Mouse (Mus musculus) liver, embryonic 14.5 days (tissue): ENCODE data around the gene Fgfr2. TPM values are rescaled to one million over a fixed set of nuclear protein-coding genes. Genes with fewer than 3 reads are reported as not detected.

Experiments
- ATAC-seq: fragments of 200-750 bp; cut with Nextera tagmentation; 2 replicates; pipeline ENCODE4 v1.8.0; 2017; ENCODE audit warnings: moderate number of reproducible peaks, mild to moderate bottlenecking, moderate library complexity; ENCODE audit not compliant: insufficient read depth
- DNase-seq, 3 experiments: peaks; one replicate each; pipeline ENCODE4 v3.0.0-alpha.2; 2012 to 2013; ENCODE audit warnings: low read depth in 3 of 3, low spot score in 3 of 3
- H3K27ac ChIP-seq: fragments of 300-500 bp; sonication (generic); 2 replicates; pipeline ENCODE4 v1.5.1; 2014; ENCODE audit warnings: moderate library complexity, mild to moderate bottlenecking, control low read depth, inconsistent platforms
- H3K27me3 ChIP-seq: fragments of 300-500 bp; sonication (generic); 2 replicates; pipeline ENCODE4 v1.6.1; 2014; ENCODE audit warnings: mild to moderate bottlenecking, low read length, moderate library complexity; ENCODE audit not compliant: control insufficient read depth, insufficient read depth
- H3K36me3 ChIP-seq: fragments of 300-500 bp; sonication (generic); replicated peaks from 2 replicates; pipeline ENCODE4 v1.6.1; 2014; ENCODE audit warnings: low read depth; ENCODE audit not compliant: control insufficient read depth, insufficient read depth
- H3K4me1 ChIP-seq, 2 experiments: fragments of 200-500 bp in 1 of 2; fragments of 300-500 bp in 1 of 2; sonication (generic) in 1 of 2; replicated peaks; 2 replicates each; pipeline ENCODE4 v1.6.1; 2012 to 2014; ENCODE audit warnings: antibody characterized with exemption in 1 of 2, inconsistent platforms in 1 of 2, low read length in 1 of 2; ENCODE audit not compliant: control insufficient read depth in 2 of 2, insufficient read depth in 2 of 2
- H3K4me2 ChIP-seq: fragments of 300-500 bp; sonication (generic); 2 replicates; pipeline ENCODE4 v1.6.1; 2014; ENCODE audit warnings: low read depth, mild to moderate bottlenecking, control low read depth, moderate library complexity
- H3K4me3 ChIP-seq, 2 experiments: fragments of 200-500 bp in 1 of 2; fragments of 300-500 bp in 1 of 2; sonication (generic) in 1 of 2; 2 replicates each; pipeline ENCODE4 v1.5.1; 2012 to 2014; ENCODE audit warnings: low read depth in 2 of 2, low read length in 2 of 2, mild to moderate bottlenecking in 2 of 2, control low read depth in 1 of 2, inconsistent platforms in 1 of 2, moderate library complexity in 1 of 2; ENCODE audit not compliant: insufficient read depth in 1 of 2
- H3K9ac ChIP-seq: fragments of 300-500 bp; sonication (generic); replicated peaks from 2 replicates; pipeline ENCODE4 v1.6.1; 2014; ENCODE audit warnings: mild to moderate bottlenecking, control low read depth, moderate library complexity
- H3K9me3 ChIP-seq: fragments of 300-500 bp; sonication (generic); 2 replicates; pipeline ENCODE4 v1.6.1; 2016; ENCODE audit warnings: low read length, mixed read lengths; ENCODE audit not compliant: control insufficient read depth
- CTCF ChIP-seq: IDR thresholded peaks from 2 replicates; pipeline ENCODE4 v1.5.1; 2016; ENCODE audit warnings: antibody characterized with exemption, low read depth, control low read depth
- EP300 ChIP-seq: IDR thresholded peaks from 2 replicates; pipeline ENCODE4 v1.6.1; 2016; ENCODE audit warnings: antibody characterized with exemption, low read depth
- WGBS: fragments of 180-500 bp; shearing (Covaris S2); extraction: QIAGEN DNeasy Blood & Tissue Kit; methylation state at CpG from one replicate; pipeline ENCODE4 v1.1.7; 2014; ENCODE audit not compliant: insufficient replicate concordance; 5-methylcytosine and 5-hydroxymethylcytosine counted together
- polyA plus RNA-seq, 2 experiments: library from polyadenylated mRNA; depleted of rRNA in 1 of 2; stranded (reverse) in 1 of 2; unstranded in 1 of 2; fragments of >200 nt; fragmentation: Nextera tagmentation in 1 of 2; extraction: Ambion mirVana in 1 of 2; gene quantifications; 2 replicates each; pipeline versions ENCODE4 v1.2.1 to v1.2.3; 2012 to 2014

The Fgfr2 gene
- polyA plus RNA-seq, 2 experiments = 7.9 to 8.8 TPM

DNA sequence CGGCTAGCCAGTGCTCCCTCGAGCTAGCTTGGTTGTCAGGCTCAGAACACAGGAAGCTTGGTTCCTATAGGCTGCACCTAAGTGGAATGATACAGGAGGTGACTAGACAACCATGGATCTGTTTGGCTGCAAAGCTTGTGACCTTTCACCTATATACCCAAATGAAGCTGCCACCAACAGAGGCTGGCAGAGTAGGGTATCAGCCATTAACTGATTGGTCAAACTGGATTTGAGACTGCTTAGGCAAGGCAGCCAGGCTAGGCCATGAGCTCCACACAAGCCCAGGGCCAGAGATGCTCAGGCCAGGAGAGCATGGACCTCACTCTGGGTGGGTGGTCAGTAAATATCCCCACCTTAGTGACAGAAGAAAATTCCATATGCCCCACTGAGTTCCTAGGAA lies 840.6 kb downstream of the Fgfr2 start:
- Histone ChIP-seq H3K4me1 (peaks cover 0 to 21% of the 10 kb centered on the region in 2 experiments; a peak in 2 of 4 replicates), H3K27ac (no peak overlapping the region), H3K9me3 (no peaks in the 10 kb centered on the region), H3K4me2 (no peak overlapping the region), H3K4me3 (no peak overlapping the region), H3K36me3 (no peaks in the 10 kb centered on the region), H3K27me3 (no peaks in the 10 kb centered on the region), H3K9ac (no peak overlapping the region)
- DNase-seq = no peak
- WGBS = 68% methylated on average over 2 of the region's 2 CpGs
- no peak for ATAC-seq
- no peak for TF ChIP-seq CTCF

- Histone ChIP-seq H3K4me3 (no peak overlapping the region), H3K9me3 (no peaks in the 10 kb centered on the region), H3K4me1 (peaks cover 0 to 17% of the 10 kb centered on the region in 2 experiments; a peak in 2 of 4 replicates), H3K9ac (no peak overlapping the region), H3K36me3 (no peaks in the 10 kb centered on the region), H3K27ac (no peak overlapping the region), H3K4me2 (no peak overlapping the region), H3K27me3 (no peaks in the 10 kb centered on the region)
- WGBS = 69% methylated on average over 3 of the region's 3 CpGs
- DNase-seq (no peak), ATAC-seq (no peak)
- TF ChIP-seq EP300 = no peak
- no peak for TF ChIP-seq CTCF
These were observed 841.0 kb downstream of the Fgfr2 start for GRCm38 (mm10) chr7:132282161-132282560.

DNA sequence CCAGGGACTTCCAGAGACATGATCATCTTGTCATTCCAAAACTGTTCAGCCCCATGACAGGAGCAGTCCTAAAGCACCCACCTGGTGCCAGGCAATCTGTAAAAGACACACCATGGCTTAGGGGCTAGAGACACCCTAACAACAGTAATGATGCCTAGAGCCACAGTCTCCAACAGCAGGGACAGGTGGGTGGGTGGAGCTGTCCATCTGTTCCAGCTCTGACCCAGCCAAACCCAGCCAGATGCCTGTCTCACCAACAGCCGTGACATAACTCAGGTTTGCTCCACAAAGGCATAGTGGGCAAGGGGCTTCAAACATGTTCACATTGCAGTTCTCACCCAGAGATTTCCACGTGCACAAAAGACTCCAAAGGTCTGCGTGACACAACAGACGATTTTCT lies 841.4 kb downstream of the Fgfr2 start:
- H3K36me3 ChIP-seq = no peaks in the 10 kb centered on the region

GRCm38 (mm10) chr7:132278658-132279057 lies 844.5 kb downstream of the Fgfr2 start:
- H3K9ac ChIP-seq = no peak overlapping the region
- no peaks in the 10 kb centered on the region for H3K27me3 ChIP-seq
- H3K36me3 ChIP-seq = no peaks in the 10 kb centered on the region
- DNase-seq = no peak
- H3K4me3 ChIP-seq = no peak overlapping the region
- peaks cover 0 to 10% of the 10 kb centered on the region in 2 experiments; a peak in 2 of 4 replicates for H3K4me1 ChIP-seq
- no peak overlapping the region for H3K27ac ChIP-seq
- no peak overlapping the region for H3K4me2 ChIP-seq
- no peaks in the 10 kb centered on the region for H3K9me3 ChIP-seq
- ATAC-seq = no peak
- TF ChIP-seq CTCF (no peak), EP300 (no peak)
- WGBS = 26% methylated on average over 3 of the region's 3 CpGs

More for the DNA sequence above, 841.4 kb downstream of the Fgfr2 start:
- H3K4me3 ChIP-seq = no peak overlapping the region
- H3K27me3 ChIP-seq = no peaks in the 10 kb centered on the region
- H3K27ac ChIP-seq = no peak overlapping the region
- ATAC-seq (no peak), DNase-seq (no peak)
- no peak overlapping the region for H3K4me2 ChIP-seq
- H3K9me3 ChIP-seq = no peaks in the 10 kb centered on the region
- WGBS = 59% methylated on average over 4 of the region's 4 CpGs
- TF ChIP-seq CTCF (no peak), EP300 (no peak)
- no peak overlapping the region for H3K9ac ChIP-seq
- peaks cover 0 to 14% of the 10 kb centered on the region in 2 experiments; a peak in 2 of 4 replicates for H3K4me1 ChIP-seq

GRCm38 (mm10) chr7:132276287-132276686 lies 846.9 kb downstream of the Fgfr2 start:
- WGBS = 63% methylated on average over 5 of the region's 5 CpGs
- H3K9ac ChIP-seq = no peak overlapping the region
- DNase-seq = no peak

More at GRCm38 (mm10) chr7:132276287-132276686, 846.9 kb downstream of the Fgfr2 start:
- H3K27me3 ChIP-seq = no peaks in the 10 kb centered on the region
- H3K9me3 ChIP-seq = no peaks in the 10 kb centered on the region
- H3K4me1 ChIP-seq = peaks cover 0 to 6% of the 10 kb centered on the region in 2 experiments; a peak in 2 of 4 replicates
- no peaks in the 10 kb centered on the region for H3K36me3 ChIP-seq
- no peak overlapping the region for H3K27ac ChIP-seq
- no peak for ATAC-seq
- no peak for TF ChIP-seq CTCF
- TF ChIP-seq EP300 = no peak
- H3K4me3 ChIP-seq = no peak overlapping the region
- no peak overlapping the region for H3K4me2 ChIP-seq
